Mouse (Mus musculus) embryonic facial prominence, embryonic 12.5 days (tissue): ENCODE results near the gene Frs2. TPM values are rescaled to one million over a fixed set of nuclear protein-coding genes. Genes with fewer than 3 reads are reported as not detected.
A peak's percentile ranks its signal among the peaks of the same experiment; 100 is the strongest.
"Not testable (repeated sequence)": the region's sequence is repeated elsewhere in the genome, so short reads cannot be mapped to it uniquely, and the experiment has no call there.

Source experiments
- ATAC-seq: fragments of 200-750 bp; cut with Nextera tagmentation; 2 replicates; pipeline ENCODE4 v1.8.0; 2017; ENCODE audit not compliant: insufficient number of reproducible peaks, insufficient read depth, low FRiP score, low TSS enrichment
- H3K27ac ChIP-seq: fragments of 300-500 bp; sonication (generic); 2 replicates; pipeline ENCODE4 v1.5.1; 2016; ENCODE audit warnings: mild to moderate bottlenecking
- H3K27me3 ChIP-seq: fragments of 300-500 bp; sonication (generic); 2 replicates; pipeline ENCODE4 v1.6.1; 2016; ENCODE audit warnings: mild to moderate bottlenecking, moderate library complexity
- H3K36me3 ChIP-seq: fragments of 300-500 bp; sonication (generic); 2 replicates; pipeline ENCODE4 v1.6.1; 2016; ENCODE audit warnings: mild to moderate bottlenecking
- H3K4me1 ChIP-seq: fragments of 300-500 bp; sonication (generic); 2 replicates; pipeline ENCODE4 v1.6.1; 2016
- H3K4me2 ChIP-seq: fragments of 300-500 bp; sonication (generic); replicated peaks from 2 replicates; pipeline ENCODE4 v1.6.1; 2016; ENCODE audit warnings: mild to moderate bottlenecking, moderate library complexity
- H3K4me3 ChIP-seq: fragments of 300-500 bp; sonication (generic); 2 replicates; pipeline ENCODE4 v1.5.1; 2016; ENCODE audit warnings: mild to moderate bottlenecking
- H3K9ac ChIP-seq: fragments of 300-500 bp; sonication (generic); 2 replicates; pipeline ENCODE4 v1.6.1; 2016; ENCODE audit warnings: mild to moderate bottlenecking, moderate library complexity
- H3K9me3 ChIP-seq: fragments of 300-500 bp; sonication (generic); 2 replicates; pipeline ENCODE4 v1.6.1; 2016; ENCODE audit warnings: mild to moderate bottlenecking, moderate library complexity
- WGBS: fragments of 180-500 bp; shearing (Covaris S2); methylation state at CpG from one replicate; pipeline ENCODE4 v1.1.7; 2016; 5-methylcytosine and 5-hydroxymethylcytosine counted together
- polyA plus RNA-seq: library from polyadenylated mRNA; unstranded; fragments of >200 nt; fragmentation: Nextera tagmentation; extraction: Ambion mirVana; gene quantifications from 2 replicates; pipeline ENCODE4 v1.2.1, GENCODE M21; 2016

Frs2 gene
- polyA plus RNA-seq, 1 experiment from 2014 or later, result 24.4 TPM

GRCm38 (mm10) chr10:117026176-117026575 lies 122.2 kb downstream of the Frs2 start:
- ATAC-seq, result no peak
- H3K9me3 ChIP-seq, result no peaks in the 10 kb centered on the region

GRCm38 (mm10) chr10:117025776-117026175 lies 122.6 kb downstream of the Frs2 start:
- H3K4me2 ChIP-seq, H3K9ac ChIP-seq, H3K4me3 ChIP-seq, H3K36me3 ChIP-seq, H3K27me3 ChIP-seq, ATAC-seq, H3K27ac ChIP-seq, H3K9me3 ChIP-seq: not testable (repeated sequence)
- peaks cover 14% of the 10 kb centered on the region for H3K4me1 ChIP-seq

More at GRCm38 (mm10) chr10:117026176-117026575, 122.2 kb downstream of the Frs2 start:
- H3K9ac ChIP-seq, result no peak overlapping the region
- no peaks in the 10 kb centered on the region for H3K36me3 ChIP-seq
- H3K4me2 ChIP-seq, result no peak overlapping the region
- H3K4me1 ChIP-seq, result peaks cover 10% of the 10 kb centered on the region
- 74% methylated on average over 8 of the region's 8 CpGs for WGBS
- H3K27me3 ChIP-seq, result peaks cover 6% of the 10 kb centered on the region; the same call in 1 of the 2 replicates
- H3K4me3 ChIP-seq, result no peak overlapping the region
- no peak overlapping the region for H3K27ac ChIP-seq

GRCm38 (mm10) chr10:117023693-117024092 lies 124.6 kb downstream of the Frs2 start:
- no peak overlapping the region for H3K9ac ChIP-seq
- H3K27ac ChIP-seq, result no peak overlapping the region
- ATAC-seq, result no peak
- WGBS, result 52% methylated on average over 16 of the region's 16 CpGs
- peak overlapping the region; percentile 11 for H3K4me2 ChIP-seq
- no peaks in the 10 kb centered on the region for H3K9me3 ChIP-seq
- H3K4me3 ChIP-seq, result no peak overlapping the region
- H3K36me3 ChIP-seq, result no peaks in the 10 kb centered on the region
- H3K4me1 ChIP-seq, result peaks cover 17% of the 10 kb centered on the region
- H3K27me3 ChIP-seq, result peaks cover 6% of the 10 kb centered on the region; the same call in 1 of the 2 replicates

DNA sequence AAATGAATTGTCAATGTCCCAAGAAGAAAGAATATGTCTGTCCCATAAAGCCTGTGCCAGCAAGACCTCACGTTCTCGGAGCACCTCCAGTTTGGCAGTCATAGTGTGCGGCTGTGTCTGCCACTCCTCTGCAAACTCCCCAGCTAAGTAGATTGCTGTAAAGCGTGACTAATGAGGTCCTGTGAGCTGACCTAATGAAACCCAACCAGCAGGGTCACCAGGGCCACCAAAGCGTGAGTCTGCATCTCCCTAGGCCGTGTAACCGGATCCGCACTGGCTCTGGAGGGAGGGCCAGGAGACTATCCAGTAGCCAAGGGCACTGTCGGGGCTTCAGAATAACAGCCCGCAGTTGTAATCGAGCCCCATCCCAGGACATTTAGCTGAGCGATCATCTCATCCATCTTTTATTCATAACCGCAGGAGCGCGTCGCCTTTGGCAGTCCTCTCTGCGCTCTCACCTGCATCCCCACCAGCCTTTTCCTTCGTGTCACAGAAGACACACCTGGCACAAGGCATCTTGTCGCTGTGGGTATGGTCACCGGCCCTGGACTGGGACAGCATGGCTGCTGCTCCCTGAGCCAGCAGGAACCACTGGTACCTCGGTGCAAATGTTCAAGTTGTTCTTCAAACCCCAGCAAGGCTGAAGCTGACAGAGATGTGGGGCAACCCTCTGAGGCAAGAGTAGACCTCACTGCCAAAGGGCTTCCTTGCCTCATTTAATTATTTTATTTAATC lies 127.1 kb downstream of the Frs2 start:
- Histone ChIP-seq H3K36me3 (no peaks in the 10 kb centered on the region), H3K9me3 (no peaks in the 10 kb centered on the region), H3K4me2 (peak overlapping the region; percentile 7; the same call in 1 of the 2 replicates), H3K4me1 (peaks cover 17% of the 10 kb centered on the region), H3K27ac (no peak overlapping the region), H3K9ac (no peak overlapping the region), H3K4me3 (no peak overlapping the region), H3K27me3 (peaks cover 6% of the 10 kb centered on the region; the same call in 1 of the 2 replicates)
- WGBS, result 10% methylated on average over 21 of the region's 21 CpGs
- peak; percentile 82; the same call in 1 of the 2 replicates for ATAC-seq

Other genes with a start within 250 kb of the Frs2 start
- gene Rab3ip, start 197.8 kb downstream of the Frs2 start, polyA plus RNA-seq, result 36.8 TPM in 2 replicates
- gene Gm10271, start 175.9 kb downstream of the Frs2 start, polyA plus RNA-seq, result not detected in 2 replicates
- 0.56 and 0.59 TPM in 2 replicates for gene Best3, start 162.2 kb downstream of the Frs2 start, polyA plus RNA-seq
- not detected in 2 replicates for gene Lrrc10, start 103.2 kb downstream of the Frs2 start, polyA plus RNA-seq
- gene Cct2, start 84.7 kb downstream of the Frs2 start, polyA plus RNA-seq, result 251 and 257 TPM in 2 replicates
- gene Yeats4, start 76.0 kb upstream of the Frs2 start, polyA plus RNA-seq, result 95.8 and 96.7 TPM in 2 replicates
- not detected in 2 replicates for gene 9530003J23Rik, start 90.2 kb upstream of the Frs2 start, polyA plus RNA-seq
- gene Lyz2, start 133.8 kb upstream of the Frs2 start, polyA plus RNA-seq, result 19.5 and 19.6 TPM in 2 replicates
- not detected in 2 replicates for gene Lyz1, start 144.3 kb upstream of the Frs2 start, polyA plus RNA-seq
- gene Cpsf6, start 231.5 kb upstream of the Frs2 start, polyA plus RNA-seq, result 210 and 213 TPM in 2 replicates